Mouse (Mus musculus): ENCODE measurements around the gene Adcy7.

Gene Adcy7

GRCm38 (mm10) chr8:88309881-88310280 is 37.7 kb downstream of the Adcy7 start:
- ChIA-PET POLR2A (interaction anchor here in 1 of 4 experiments (0.6 kb wide), 1 partner anchor 47 kb away, joined by 11 read pairs; no protein-coding TSS in a partner anchor), CTCF (no interaction called here)

GRCm38 (mm10) chr8:88310286-88310685 is 38.1 kb downstream of the Adcy7 start:
- POLR2A ChIA-PET: no interaction called here

GRCm38 (mm10) chr8:88312966-88313365 is 40.8 kb downstream of the Adcy7 start:
- POLR2A ChIA-PET: interaction anchor here in 1 of 4 experiments (0.6 kb wide), 1 partner anchor 23 kb away, joined by 3 read pairs; no protein-coding TSS in a partner anchor

More at GRCm38 (mm10) chr8:88310286-88310685, 38.1 kb downstream of the Adcy7 start:
- CTCF ChIA-PET: interaction anchor here in 1 of 4 experiments (0.6 kb wide), 1 partner anchor 201 kb away, joined by 3 read pairs; no protein-coding TSS in a partner anchor

GRCm38 (mm10) chr8:88313991-88314390 is 41.8 kb downstream of the Adcy7 start:
- CTCF ChIA-PET: interaction anchor here in 1 of 4 experiments (1.3 to 1.8 kb wide), 2 partner anchors 8 to 48 kb away, joined by 4 to 10 read pairs; no protein-coding TSS in a partner anchor

More at GRCm38 (mm10) chr8:88312966-88313365, 40.8 kb downstream of the Adcy7 start:
- CTCF ChIA-PET: interaction anchor here in 2 of 4 experiments (0.6 to 1.1 kb wide), 5 partner anchors 8 to 442 kb away, joined by 3 to 6 read pairs (median 3); no protein-coding TSS in a partner anchor

GRCm38 (mm10) chr8:88315302-88315701 is 43.1 kb downstream of the Adcy7 start:
- ChIA-PET CTCF (interaction anchor here in 2 of 4 experiments (0.6 to 1.8 kb wide), 3 partner anchors 9 to 290 kb away, joined by 4 to 10 read pairs (median 4); no protein-coding TSS in a partner anchor), POLR2A (no interaction called here)

More at GRCm38 (mm10) chr8:88313991-88314390, 41.8 kb downstream of the Adcy7 start:
- POLR2A ChIA-PET: no interaction called here

- CTCF ChIA-PET: no interaction called here
Observed at GRCm38 (mm10) chr8:88316139-88316931, 44.1 kb downstream of the Adcy7 start.

GRCm38 (mm10) chr8:88317341-88317740 is 45.1 kb downstream of the Adcy7 start:
- ChIA-PET CTCF (no interaction called here), POLR2A (interaction anchor here in 3 of 4 experiments (0.6 to 1.9 kb wide), 3 partner anchors 51 to 424 kb away, joined by 3 to 6 read pairs (median 4); no protein-coding TSS in a partner anchor)

More at GRCm38 (mm10) chr8:88316139-88316931, 44.1 kb downstream of the Adcy7 start:
- POLR2A ChIA-PET: interaction anchor here in 2 of 4 experiments (0.6 to 1.9 kb wide), 2 partner anchors 50 to 314 kb away, joined by 3 to 6 read pairs; no protein-coding TSS in a partner anchor

- CTCF ChIA-PET: no interaction called here
Observed at GRCm38 (mm10) chr8:88318151-88318550, 45.9 kb downstream of the Adcy7 start.

GRCm38 (mm10) chr8:88320134-88320533 is 47.9 kb downstream of the Adcy7 start:
- ChIA-PET POLR2A (no interaction called here), CTCF (interaction anchor here in 1 of 4 experiments (0.7 kb wide), 1 partner anchor 328 kb away, joined by 5 read pairs; no protein-coding TSS in a partner anchor)

More at GRCm38 (mm10) chr8:88318151-88318550, 45.9 kb downstream of the Adcy7 start:
- POLR2A ChIA-PET: interaction anchor here in 2 of 4 experiments (0.6 to 1.9 kb wide), 2 partner anchors 52 to 424 kb away, joined by 4 to 6 read pairs; no protein-coding TSS in a partner anchor

- CTCF ChIA-PET: interaction anchor here in 1 of 4 experiments (0.9 kb wide), 1 partner anchor 8 kb away, joined by 3 read pairs; no protein-coding TSS in a partner anchor
- POLR2A ChIA-PET: no interaction called here
Observed at GRCm38 (mm10) chr8:88321387-88321786, 49.2 kb downstream of the Adcy7 start.

- ChIA-PET CTCF (interaction anchor here in 1 of 4 experiments (0.5 kb wide), 1 partner anchor 539 kb away, joined by 5 read pairs; no protein-coding TSS in a partner anchor), POLR2A (interaction anchor here in 1 of 4 experiments (0.9 kb wide), 1 partner anchor 29 kb away, joined by 3 read pairs; no protein-coding TSS in a partner anchor)
Observed at GRCm38 (mm10) chr8:88323523-88323922, 51.3 kb downstream of the Adcy7 start.

- ChIA-PET POLR2A (interaction anchor here in 1 of 4 experiments (0.6 kb wide), 1 partner anchor 10 kb away, joined by 3 read pairs; no protein-coding TSS in a partner anchor), CTCF (interaction anchor here in 1 of 4 experiments (1.2 kb wide), 1 partner anchor 59 kb away, joined by 3 read pairs; no protein-coding TSS in a partner anchor)
Observed at GRCm38 (mm10) chr8:88324760-88325159, 52.6 kb downstream of the Adcy7 start.

- ChIA-PET CTCF (no interaction called here), POLR2A (interaction anchor here in 1 of 4 experiments (0.6 to 2.4 kb wide), 3 partner anchors 9 to 59 kb away, joined by 3 to 10 read pairs (median 3); no protein-coding TSS in a partner anchor)
Observed at GRCm38 (mm10) chr8:88325251-88325650, 53.0 kb downstream of the Adcy7 start.

- ChIA-PET POLR2A (interaction anchor here in 1 of 4 experiments (1.0 to 2.4 kb wide), 2 partner anchors 11 to 59 kb away, joined by 3 to 10 read pairs; no protein-coding TSS in a partner anchor), CTCF (no interaction called here)
Observed at GRCm38 (mm10) chr8:88325795-88326194, 53.6 kb downstream of the Adcy7 start.

GRCm38 (mm10) chr8:88326328-88326727 is 54.1 kb downstream of the Adcy7 start:
- CTCF ChIA-PET: no interaction called here
- POLR2A ChIA-PET: interaction anchor here in 1 of 4 experiments (1.2 to 2.4 kb wide), 3 partner anchors 10 to 112 kb away, joined by 3 to 10 read pairs (median 4); no protein-coding TSS in a partner anchor

- ChIA-PET CTCF (interaction anchor here in 1 of 4 experiments (0.7 kb wide), 1 partner anchor 30 kb away, joined by 3 read pairs; no protein-coding TSS in a partner anchor), POLR2A (interaction anchor here in 2 of 4 experiments (0.5 to 2.3 kb wide), 6 partner anchors 9 to 66 kb away, joined by 3 to 19 read pairs (median 4); no protein-coding TSS in a partner anchor)
Observed at GRCm38 (mm10) chr8:88328689-88329088, 56.5 kb downstream of the Adcy7 start.

GRCm38 (mm10) chr8:88330816-88331215 is 58.6 kb downstream of the Adcy7 start:
- CTCF ChIA-PET: interaction anchor here in 2 of 4 experiments (0.6 to 0.7 kb wide), 2 partner anchors 29 to 261 kb away, joined by 3 read pairs; no protein-coding TSS in a partner anchor
- POLR2A ChIA-PET: no interaction called here

- ChIA-PET POLR2A (interaction anchor here in 1 of 4 experiments (1.2 kb wide), 2 partner anchors 9 to 25 kb away, joined by 3 read pairs; no protein-coding TSS in a partner anchor), CTCF (interaction anchor here in 1 of 4 experiments (1.2 kb wide), 1 partner anchor 68 kb away, joined by 3 read pairs; no protein-coding TSS in a partner anchor)
Observed at GRCm38 (mm10) chr8:88334384-88334783, 62.2 kb downstream of the Adcy7 start.
